Mouse (Mus musculus) E14TG2a.4 (cell line): Measurements from ENCODE around the gene Tox3.

ENCODE experiments used
- H3K27me3 ChIP-seq: 2 replicates; pipeline ENCODE4 v1.6.1; 2014; ENCODE audit warnings: low read length, control low read depth; ENCODE audit not compliant: insufficient read depth
- H3K36me3 ChIP-seq: 2 replicates; pipeline ENCODE4 v1.6.1; 2014; ENCODE audit warnings: low read length, control low read depth; ENCODE audit not compliant: insufficient read depth
- H3K4me1 ChIP-seq: replicated peaks from 2 replicates; pipeline ENCODE4 v1.6.1; 2014; ENCODE audit warnings: low read depth, low read length, control low read depth
- H3K4me3 ChIP-seq: replicated peaks from 2 replicates; pipeline ENCODE4 v1.5.1; 2014; ENCODE audit warnings: mild to moderate bottlenecking, low read length
- H3K9me3 ChIP-seq: 2 replicates; pipeline ENCODE4 v1.6.1; 2014; ENCODE audit warnings: low read length, control low read depth
- CTCF ChIP-seq: conservative IDR thresholded peaks from 2 replicates; pipeline ENCODE4 v1.5.1; 2014; ENCODE audit warnings: low read length
- NANOG ChIP-seq: IDR thresholded peaks from 2 replicates; pipeline ENCODE4 v1.6.1; 2014; ENCODE audit warnings: borderline replicate concordance, low read length, mixed read lengths
- POU5F1 ChIP-seq: IDR thresholded peaks from 2 replicates; pipeline ENCODE4 v1.6.1; 2014; ENCODE audit warnings: low read length, borderline replicate concordance

The Tox3 gene

GRCm38 (mm10) chr8:90346880-90347535 lies 1.1 kb downstream of the Tox3 start:
- Histone ChIP-seq H3K4me3 (peak overlapping the region; percentile 79), H3K27me3 (peaks cover 44% of the 10 kb centered on the region), H3K36me3 (no peaks in the 10 kb centered on the region), H3K9me3 (no peaks in the 10 kb centered on the region), H3K4me1 (peaks cover 24% of the 10 kb centered on the region)
- TF ChIP-seq NANOG (no peak), POU5F1 (no peak), CTCF (no peak)

- H3K36me3 ChIP-seq = no peaks in the 10 kb centered on the region
- H3K27me3 ChIP-seq = peaks cover 40% of the 10 kb centered on the region
- TF ChIP-seq POU5F1 = no peak
- no peak for TF ChIP-seq NANOG
- peaks cover 24% of the 10 kb centered on the region for H3K4me1 ChIP-seq
- H3K4me3 ChIP-seq = no peak overlapping the region
- no peaks in the 10 kb centered on the region for H3K9me3 ChIP-seq
These were observed 1.8 kb downstream of the Tox3 start for GRCm38 (mm10) chr8:90346138-90346879.

- H3K4me1 ChIP-seq = no peaks in the 10 kb centered on the region
- TF ChIP-seq POU5F1 = no peak
- no peak for TF ChIP-seq CTCF
- TF ChIP-seq NANOG = no peak
- H3K9me3 ChIP-seq = no peaks in the 10 kb centered on the region
- H3K27me3 ChIP-seq = no peaks in the 10 kb centered on the region
- H3K4me3 ChIP-seq = no peak overlapping the region
- H3K36me3 ChIP-seq = no peaks in the 10 kb centered on the region
These were observed 17.5 kb downstream of the Tox3 start for GRCm38 (mm10) chr8:90330377-90331285.

GRCm38 (mm10) chr8:90323824-90324223 lies 24.3 kb downstream of the Tox3 start:
- TF ChIP-seq NANOG = no peak
- no peak for TF ChIP-seq POU5F1
- TF ChIP-seq CTCF = no peak
- Histone ChIP-seq H3K27me3 (no peaks in the 10 kb centered on the region), H3K36me3 (no peaks in the 10 kb centered on the region)

GRCm38 (mm10) chr8:90322701-90323439 lies 25.3 kb downstream of the Tox3 start:
- H3K4me3 ChIP-seq = no peak overlapping the region
- H3K36me3 ChIP-seq = no peaks in the 10 kb centered on the region
- no peaks in the 10 kb centered on the region for H3K4me1 ChIP-seq
- no peak for TF ChIP-seq POU5F1
- no peak for TF ChIP-seq CTCF
- no peak for TF ChIP-seq NANOG
- no peaks in the 10 kb centered on the region for H3K27me3 ChIP-seq
- H3K9me3 ChIP-seq = no peaks in the 10 kb centered on the region

More at GRCm38 (mm10) chr8:90323824-90324223, 24.3 kb downstream of the Tox3 start:
- H3K9me3 ChIP-seq = no peaks in the 10 kb centered on the region
- H3K4me3 ChIP-seq = no peak overlapping the region
- no peaks in the 10 kb centered on the region for H3K4me1 ChIP-seq

- no peak overlapping the region for H3K4me3 ChIP-seq
- H3K27me3 ChIP-seq = no peaks in the 10 kb centered on the region
- TF ChIP-seq CTCF = no peak
- no peak for TF ChIP-seq POU5F1
- no peak for TF ChIP-seq NANOG
These were observed 26.9 kb downstream of the Tox3 start for GRCm38 (mm10) chr8:90321255-90321654.

GRCm38 (mm10) chr8:90314312-90314711 lies 33.8 kb downstream of the Tox3 start:
- Histone ChIP-seq H3K9me3 (no peaks in the 10 kb centered on the region), H3K4me1 (no peaks in the 10 kb centered on the region), H3K36me3 (no peaks in the 10 kb centered on the region), H3K4me3 (no peak overlapping the region), H3K27me3 (no peaks in the 10 kb centered on the region)
- no peak for TF ChIP-seq NANOG
- TF ChIP-seq POU5F1 = no peak
- no peak for TF ChIP-seq CTCF

More at GRCm38 (mm10) chr8:90321255-90321654, 26.9 kb downstream of the Tox3 start:
- H3K36me3 ChIP-seq = no peaks in the 10 kb centered on the region
- no peaks in the 10 kb centered on the region for H3K4me1 ChIP-seq
- H3K9me3 ChIP-seq = no peaks in the 10 kb centered on the region
